Mouse (Mus musculus) midbrain, embryonic 16.5 days (tissue): ENCODE measurements at regions not wholly inside any gene's neighbourhood (a gene's known extent, or its start where the extent isn't known, plus 50 kb on each side); places are given as distances from the start of the nearest gene placed in this dataset.
"Not testable (repeated sequence)": the region's sequence is repeated elsewhere in the genome, so short reads cannot be mapped to it uniquely, and the experiment has no call there.

ENCODE experiments used
- ATAC-seq: fragments of 200-750 bp; cut with Nextera tagmentation; 2 replicates; pipeline ENCODE4 v1.8.0; 2017; ENCODE audit warnings: moderate TSS enrichment
- H3K27ac ChIP-seq: fragments of 300-500 bp; sonication (generic); 2 replicates; pipeline ENCODE4 v1.5.1; 2014; ENCODE audit warnings: mild to moderate bottlenecking, low read length, mixed read lengths
- H3K27me3 ChIP-seq: fragments of 300-500 bp; sonication (generic); 2 replicates; pipeline ENCODE4 v1.6.1; 2014; ENCODE audit warnings: low read depth, low read length, mixed read lengths; ENCODE audit not compliant: control insufficient read depth, insufficient read depth
- H3K36me3 ChIP-seq: fragments of 300-500 bp; sonication (generic); 2 replicates; pipeline ENCODE4 v1.6.1; 2014; ENCODE audit warnings: mild to moderate bottlenecking, low read length, moderate library complexity, mixed read lengths; ENCODE audit not compliant: control insufficient read depth, insufficient read depth
- H3K4me1 ChIP-seq: fragments of 300-500 bp; sonication (generic); 2 replicates; pipeline ENCODE4 v1.6.1; 2014; ENCODE audit warnings: mild to moderate bottlenecking, low read length, mixed read lengths; ENCODE audit not compliant: control insufficient read depth, insufficient read depth
- H3K4me2 ChIP-seq: fragments of 300-500 bp; sonication (generic); 2 replicates; pipeline ENCODE4 v1.6.1; 2014; ENCODE audit warnings: mild to moderate bottlenecking, low read length, mixed read lengths
- H3K4me3 ChIP-seq: fragments of 300-500 bp; sonication (generic); 2 replicates; pipeline ENCODE4 v1.5.1; 2014; ENCODE audit warnings: low read depth, mild to moderate bottlenecking, low read length, moderate library complexity, mixed read lengths
- H3K9ac ChIP-seq: fragments of 300-500 bp; sonication (generic); 2 replicates; pipeline ENCODE4 v1.6.1; 2014; ENCODE audit warnings: low read depth, low read length, mixed read lengths
- H3K9me3 ChIP-seq: fragments of 300-500 bp; sonication (generic); replicated peaks from 2 replicates; pipeline ENCODE4 v1.6.1; 2014; ENCODE audit warnings: mild to moderate bottlenecking, low read length, mixed read lengths; ENCODE audit not compliant: control insufficient read depth, poor library complexity, severe bottlenecking
- WGBS: fragments of 180-500 bp; shearing (Covaris S2); extraction: QIAGEN DNeasy Blood & Tissue Kit; methylation state at CpG from one replicate; pipeline ENCODE4 v1.1.7; 2014; 5-methylcytosine and 5-hydroxymethylcytosine counted together

GRCm38 (mm10) chr17:83973461-83974350 is 125.9 kb upstream of the Haao start:
- H3K4me3 ChIP-seq = no peak overlapping the region
- no peaks in the 10 kb centered on the region for H3K9me3 ChIP-seq
- 54% methylated on average over 18 of the region's 18 CpGs for WGBS
- no peak for ATAC-seq
- H3K36me3 ChIP-seq = no peaks in the 10 kb centered on the region
- H3K4me1 ChIP-seq = no peaks in the 10 kb centered on the region
- H3K9ac ChIP-seq = no peak overlapping the region
- no peak overlapping the region for H3K4me2 ChIP-seq
- H3K27ac ChIP-seq = no peak overlapping the region
- H3K27me3 ChIP-seq = no peaks in the 10 kb centered on the region

DNA sequence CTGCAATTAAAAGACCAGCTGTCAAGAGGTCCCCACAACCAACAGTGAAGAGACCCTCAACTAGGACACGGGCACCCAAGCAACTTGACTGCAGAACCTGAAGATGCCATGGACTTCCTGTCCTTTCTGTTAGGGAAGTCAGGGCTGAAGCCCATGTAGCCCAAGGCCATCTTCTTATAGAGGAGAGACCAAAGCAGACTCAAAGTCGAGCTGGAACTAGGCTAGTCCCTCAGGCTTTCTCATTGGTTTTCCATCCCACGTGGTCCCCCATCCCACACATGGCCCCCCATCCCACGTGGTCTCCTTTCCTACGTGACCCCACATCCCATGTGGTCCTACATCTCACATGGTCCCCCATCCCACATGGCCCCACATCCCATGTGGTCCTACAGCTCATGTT is 125.1 kb upstream of the Haao start:
- Histone ChIP-seq H3K27ac (no peak overlapping the region), H3K4me1 (no peaks in the 10 kb centered on the region), H3K9ac (no peak overlapping the region), H3K4me2 (no peak overlapping the region), H3K27me3 (no peaks in the 10 kb centered on the region), H3K36me3 (no peaks in the 10 kb centered on the region), H3K9me3 (no peaks in the 10 kb centered on the region), H3K4me3 (no peak overlapping the region)
- no peak for ATAC-seq
- WGBS = 94% methylated on average over 5 of the region's 5 CpGs

GRCm38 (mm10) chr17:83972470-83972869 is 124.7 kb upstream of the Haao start:
- WGBS = 74% methylated on average over 4 of the region's 4 CpGs
- ATAC-seq = no peak
- no peaks in the 10 kb centered on the region for H3K27me3 ChIP-seq
- no peaks in the 10 kb centered on the region for H3K36me3 ChIP-seq
- no peaks in the 10 kb centered on the region for H3K4me1 ChIP-seq
- no peaks in the 10 kb centered on the region for H3K9me3 ChIP-seq
- H3K27ac ChIP-seq = no peak overlapping the region
- H3K4me2 ChIP-seq = no peak overlapping the region
- H3K9ac ChIP-seq = no peak overlapping the region
- no peak overlapping the region for H3K4me3 ChIP-seq

DNA sequence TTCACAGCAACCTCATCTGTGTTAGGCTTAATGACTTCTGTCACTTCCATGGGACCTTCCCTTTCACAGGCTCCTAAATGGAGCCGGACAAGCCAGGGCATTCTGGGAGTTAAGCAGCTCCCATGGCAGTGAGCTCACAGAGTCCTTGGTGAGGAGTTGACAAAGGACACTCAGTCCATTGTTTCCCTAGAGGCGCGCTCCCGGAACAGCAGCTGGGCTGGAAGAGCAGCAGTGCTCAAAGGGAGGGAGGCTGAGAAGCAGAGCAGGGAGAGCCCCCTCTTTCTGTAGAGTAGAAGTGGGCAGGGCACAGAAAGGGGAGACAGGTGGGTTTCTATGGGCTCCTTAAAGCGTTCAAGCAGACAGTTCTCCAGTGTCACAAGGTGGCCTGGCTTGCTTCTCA is 124.3 kb upstream of the Haao start:
- no peak overlapping the region for H3K9ac ChIP-seq
- WGBS = 12% methylated on average over 5 of the region's 5 CpGs
- H3K27ac ChIP-seq = no peak overlapping the region
- ATAC-seq = peak; percentile 48; the same call in 1 of the 2 replicates
- H3K4me2 ChIP-seq = no peak overlapping the region
- H3K4me1 ChIP-seq = no peaks in the 10 kb centered on the region
- H3K4me3 ChIP-seq = no peak overlapping the region
- H3K27me3 ChIP-seq = no peaks in the 10 kb centered on the region
- H3K9me3 ChIP-seq = no peaks in the 10 kb centered on the region
- no peaks in the 10 kb centered on the region for H3K36me3 ChIP-seq

- WGBS = 67% methylated on average over 7 of the region's 7 CpGs
- ATAC-seq = no peak
- H3K9ac ChIP-seq = no peak overlapping the region
- H3K4me3 ChIP-seq = no peak overlapping the region
- no peak overlapping the region for H3K4me2 ChIP-seq
- H3K36me3 ChIP-seq = no peaks in the 10 kb centered on the region
- H3K27ac ChIP-seq = no peak overlapping the region
- no peaks in the 10 kb centered on the region for H3K27me3 ChIP-seq
- no peaks in the 10 kb centered on the region for H3K9me3 ChIP-seq
- peaks cover 2% of the 10 kb centered on the region; the same call in 1 of the 2 replicates for H3K4me1 ChIP-seq
Measured at GRCm38 (mm10) chr17:83969407-83969826, 121.7 kb upstream of the Haao start.

- not testable (repeated sequence) for H3K9me3 ChIP-seq, H3K36me3 ChIP-seq, H3K27me3 ChIP-seq, H3K4me1 ChIP-seq, H3K4me3 ChIP-seq, H3K9ac ChIP-seq, H3K27ac ChIP-seq, H3K4me2 ChIP-seq, ATAC-seq
- 87% methylated on average over 3 of the region's 3 CpGs for WGBS
Measured at GRCm38 (mm10) chr17:83968124-83968523, 120.4 kb upstream of the Haao start.

DNA sequence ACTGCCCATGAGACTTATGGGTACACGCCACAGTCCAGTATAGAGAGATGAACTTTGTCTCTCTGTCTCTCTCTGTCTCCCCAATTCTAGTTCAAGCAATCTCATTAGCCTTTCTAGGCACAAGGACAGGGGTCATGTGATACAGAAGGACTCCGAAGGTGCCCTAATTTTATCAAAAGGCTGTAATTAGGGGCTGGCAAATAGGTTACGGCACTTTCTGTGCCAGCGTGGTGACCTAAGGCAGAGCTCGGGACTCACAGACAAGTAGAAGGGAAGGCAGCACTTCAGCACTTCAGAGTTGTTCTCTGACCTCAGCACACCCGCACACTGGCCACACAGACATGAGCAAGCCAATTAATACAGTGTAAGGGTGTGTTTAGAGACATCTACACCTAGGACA is 119.2 kb upstream of the Haao start:
- Histone ChIP-seq H3K27me3 (no peaks in the 10 kb centered on the region), H3K4me2 (no peak overlapping the region), H3K4me1 (peaks cover 2% of the 10 kb centered on the region; the same call in 1 of the 2 replicates), H3K9ac (no peak overlapping the region), H3K9me3 (no peaks in the 10 kb centered on the region), H3K4me3 (no peak overlapping the region), H3K36me3 (no peaks in the 10 kb centered on the region), H3K27ac (no peak overlapping the region)
- no peak for ATAC-seq
- 90% methylated on average over 6 of the region's 6 CpGs for WGBS

DNA sequence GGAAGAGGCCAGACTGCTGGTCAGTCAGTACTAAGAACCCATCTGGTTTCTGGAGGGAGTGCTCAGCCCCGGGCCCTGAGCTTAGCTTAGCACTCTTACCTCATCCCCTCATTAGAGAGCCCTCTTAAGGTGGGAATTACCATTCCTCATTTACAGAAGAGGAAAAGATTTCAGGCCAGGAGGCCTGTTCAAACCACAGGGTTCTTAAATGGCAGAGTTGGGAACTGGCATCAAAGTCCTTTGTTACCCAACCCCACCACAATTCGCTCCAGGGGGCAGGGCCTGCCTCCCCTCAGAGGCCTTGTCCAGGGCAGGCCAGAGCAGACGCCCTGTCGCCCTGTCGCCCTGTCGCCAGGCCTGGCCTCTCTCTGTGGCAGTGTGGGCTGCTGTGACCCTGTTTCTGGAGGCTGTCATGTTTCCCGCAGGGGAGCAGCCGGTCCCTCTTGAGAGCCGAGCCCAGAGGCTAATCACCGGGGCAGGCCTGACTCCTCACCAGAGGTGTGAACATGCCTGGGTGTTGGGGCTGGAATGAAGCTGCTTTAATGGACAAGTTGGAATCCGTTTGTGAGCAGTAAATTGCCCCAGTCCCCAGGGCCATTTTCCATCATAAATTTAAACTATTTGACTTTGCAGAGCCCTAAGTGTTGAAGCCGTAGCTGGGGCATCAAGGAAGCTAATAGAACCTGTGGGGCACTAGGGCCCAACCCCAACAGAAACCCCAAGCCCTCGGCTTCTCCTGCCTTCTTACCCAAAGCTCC is 116.9 kb upstream of the Haao start:
- Histone ChIP-seq H3K27ac (no peak overlapping the region), H3K4me2 (no peak overlapping the region), H3K9ac (no peak overlapping the region), H3K36me3 (no peaks in the 10 kb centered on the region), H3K4me1 (peaks cover 2% of the 10 kb centered on the region; the same call in 1 of the 2 replicates), H3K9me3 (no peaks in the 10 kb centered on the region), H3K27me3 (no peaks in the 10 kb centered on the region), H3K4me3 (no peak overlapping the region)
- WGBS = 42% methylated on average over 13 of the region's 13 CpGs
- ATAC-seq = no peak

GRCm38 (mm10) chr17:83963561-83963960 is 115.8 kb upstream of the Haao start:
- 72% methylated on average over 7 of the region's 8 CpGs for WGBS
- no peak overlapping the region for H3K4me2 ChIP-seq
- H3K4me1 ChIP-seq = peaks cover 6% of the 10 kb centered on the region; the same call in 1 of the 2 replicates
- ATAC-seq = no peak
- no peak overlapping the region for H3K27ac ChIP-seq
- no peak overlapping the region for H3K9ac ChIP-seq
- no peak overlapping the region for H3K4me3 ChIP-seq
- no peaks in the 10 kb centered on the region for H3K9me3 ChIP-seq
- no peaks in the 10 kb centered on the region for H3K27me3 ChIP-seq
- H3K36me3 ChIP-seq = no peaks in the 10 kb centered on the region
